Mouse (Mus musculus): ENCODE data around the gene Smurf2. TPM values are rescaled to one million over a fixed set of nuclear protein-coding genes. Genes with fewer than 3 reads are reported as not detected.

Smurf2 gene
- polyA plus RNA-seq, 1 experiment from 2014 or later = 4.8 TPM

DNA sequence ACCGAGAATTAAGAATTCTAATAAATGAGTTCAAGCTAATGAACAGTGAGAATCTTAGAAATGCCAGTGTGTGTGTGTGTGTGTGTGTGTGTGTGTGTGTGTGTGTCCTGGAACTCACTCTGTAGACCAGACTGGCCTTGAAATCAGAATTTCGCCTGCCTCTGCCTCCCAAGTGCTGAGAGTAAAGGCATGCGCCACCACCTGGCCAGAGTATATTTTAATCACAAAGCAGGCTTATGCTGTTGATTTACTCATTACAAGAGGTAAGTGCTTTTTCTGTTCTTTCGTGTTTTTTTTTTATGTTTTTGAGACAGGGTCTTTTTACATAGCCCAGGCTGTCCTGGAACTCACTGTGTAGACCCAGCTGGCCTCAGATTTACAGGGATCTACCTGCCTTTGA, 126.7 kb downstream of the Smurf2 start:
- DNase-seq = no peak
- ATAC-seq = no peak
- H3K9me3 ChIP-seq (ENCODE audit: low read length) = no peaks in the 10 kb centered on the region
- no peak overlapping the region for H3K27ac ChIP-seq (ENCODE audit: low read depth)
- no peak overlapping the region for H3K4me2 ChIP-seq (ENCODE audit: low read depth, low read length)
- TF ChIP-seq EP300 (IDR thresholded peaks at IDR 0.05; ENCODE audit: low read depth) = no peak
- peak; percentile 51 for TF ChIP-seq CTCF (IDR thresholded peaks at IDR 0.05; ENCODE audit: low read depth)
- 77% methylated on average over 4 of the region's 4 CpGs for WGBS (ENCODE audit: insufficient replicate concordance)
- H3K36me3 ChIP-seq (replicated peaks; ENCODE audit: insufficient read depth, low read length) = peaks cover 26% of the 10 kb centered on the region
- H3K9ac ChIP-seq (replicated peaks) = no peak overlapping the region
- no peak overlapping the region for H3K4me3 ChIP-seq (ENCODE audit: low read depth, low read length)
- H3K4me1 ChIP-seq (ENCODE audit: insufficient read depth) = peaks cover 9% of the 10 kb centered on the region
- H3K27me3 ChIP-seq (ENCODE audit: insufficient read depth, low read length) = no peaks in the 10 kb centered on the region

DNA sequence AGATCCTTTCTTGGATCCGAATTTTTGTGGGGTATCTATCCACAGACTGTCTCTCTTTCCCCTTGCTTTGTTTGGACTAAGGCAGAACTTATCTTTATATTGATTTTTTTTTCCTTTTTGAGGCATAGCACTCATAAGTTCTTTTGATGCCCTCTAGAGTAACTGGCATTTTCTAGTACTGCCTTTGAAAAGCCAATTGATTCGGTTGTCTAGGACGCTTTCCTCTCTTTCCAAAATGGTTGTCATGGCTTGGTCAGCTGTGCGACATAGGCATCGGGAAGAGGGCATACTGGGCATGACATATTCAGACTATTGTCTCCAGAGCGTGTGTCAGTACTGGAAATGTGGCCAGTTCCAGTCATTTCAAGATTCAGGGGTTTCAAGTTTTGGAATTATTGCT, 130.9 kb downstream of the Smurf2 start:
- Histone ChIP-seq H3K9me3 (ENCODE audit: low read length) (no peaks in the 10 kb centered on the region), H3K27ac (ENCODE audit: low read depth) (peak overlapping the region; percentile 100), H3K36me3 (replicated peaks; ENCODE audit: insufficient read depth, low read length) (peaks cover 31% of the 10 kb centered on the region), H3K4me1 (ENCODE audit: insufficient read depth) (peaks cover 21% of the 10 kb centered on the region), H3K9ac (replicated peaks) (peak overlapping the region; percentile 99), H3K27me3 (ENCODE audit: insufficient read depth, low read length) (no peaks in the 10 kb centered on the region), H3K4me3 (ENCODE audit: low read depth, low read length) (peak overlapping the region; percentile 93), H3K4me2 (ENCODE audit: low read depth, low read length) (peak overlapping the region; percentile 89)
- ATAC-seq = no peak
- WGBS (ENCODE audit: insufficient replicate concordance) = 0% methylated on average over 6 of the region's 6 CpGs
- TF ChIP-seq EP300 (IDR thresholded peaks at IDR 0.05; ENCODE audit: low read depth) (no peak), CTCF (IDR thresholded peaks at IDR 0.05; ENCODE audit: low read depth) (no peak)
- DNase-seq = no peak

DNA sequence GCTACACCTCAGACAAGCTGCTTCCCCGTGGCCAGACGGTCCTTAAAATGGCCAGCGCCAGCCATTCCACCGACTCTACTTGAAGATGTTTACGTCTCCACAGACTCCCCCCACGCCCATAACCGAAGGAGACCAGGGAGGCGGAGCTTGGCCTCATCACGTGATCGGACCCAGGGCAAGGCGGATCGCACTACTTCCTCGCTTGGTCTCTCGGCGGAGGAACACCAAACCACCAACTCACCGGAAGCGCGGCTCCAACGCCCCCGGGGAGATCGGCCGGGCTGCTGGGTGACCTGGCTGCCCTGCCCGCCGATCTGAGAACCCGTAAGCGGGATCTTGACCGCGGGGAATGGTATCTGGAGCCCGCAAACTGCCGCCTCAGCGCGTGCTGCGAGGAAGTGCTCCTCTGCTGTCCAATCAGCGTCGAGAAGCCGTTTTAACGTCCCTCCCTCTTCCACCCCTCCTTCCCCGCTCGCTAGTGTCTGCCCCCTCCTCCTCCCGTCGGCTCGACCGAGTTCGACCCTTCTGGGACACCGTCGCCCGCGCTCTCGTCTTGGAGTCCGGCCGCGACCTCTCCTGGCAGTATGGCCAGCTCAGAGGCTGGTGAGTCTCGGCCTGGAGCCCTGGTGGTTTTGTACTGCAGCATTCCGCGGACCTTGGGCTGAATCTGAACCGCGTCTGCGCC, 131.6 kb downstream of the Smurf2 start, which contains the start of the genes Ddx5 and Cep95:
Gene Ddx5, minus strand, starts transcription at position 411 of the 685 bp plus-strand sequence.
Gene Cep95, plus strand, starts transcription at position 478 of the 685 bp plus-strand sequence.
- TF ChIP-seq EP300 (IDR thresholded peaks at IDR 0.05; ENCODE audit: low read depth) = peak; percentile 48
- peak; percentile 58 for TF ChIP-seq CTCF (IDR thresholded peaks at IDR 0.05; ENCODE audit: low read depth)
- WGBS (ENCODE audit: insufficient replicate concordance) = under 1% methylated on average over 58 of the region's 58 CpGs
- peak within 1 kb of the TSS; percentile 89 for H3K4me2 ChIP-seq (ENCODE audit: low read depth, low read length)
- H3K36me3 ChIP-seq (replicated peaks; ENCODE audit: insufficient read depth, low read length) = peaks cover 33% of the 10 kb centered on the region
- H3K4me1 ChIP-seq (ENCODE audit: insufficient read depth) = peaks cover 21% of the 10 kb centered on the region
- no peaks in the 10 kb centered on the region for H3K27me3 ChIP-seq (ENCODE audit: insufficient read depth, low read length)
- peak within 1 kb of the TSS; percentile 100 for H3K27ac ChIP-seq (ENCODE audit: low read depth)
- peak within 1 kb of the TSS; percentile 99 for H3K9ac ChIP-seq (replicated peaks)
- peak within 1 kb of the TSS; percentile 93 for H3K4me3 ChIP-seq (ENCODE audit: low read depth, low read length)
- DNase-seq (peak; percentile 98), ATAC-seq (peak; percentile 83)
- no peaks in the 10 kb centered on the region for H3K9me3 ChIP-seq (ENCODE audit: low read length)

DNA sequence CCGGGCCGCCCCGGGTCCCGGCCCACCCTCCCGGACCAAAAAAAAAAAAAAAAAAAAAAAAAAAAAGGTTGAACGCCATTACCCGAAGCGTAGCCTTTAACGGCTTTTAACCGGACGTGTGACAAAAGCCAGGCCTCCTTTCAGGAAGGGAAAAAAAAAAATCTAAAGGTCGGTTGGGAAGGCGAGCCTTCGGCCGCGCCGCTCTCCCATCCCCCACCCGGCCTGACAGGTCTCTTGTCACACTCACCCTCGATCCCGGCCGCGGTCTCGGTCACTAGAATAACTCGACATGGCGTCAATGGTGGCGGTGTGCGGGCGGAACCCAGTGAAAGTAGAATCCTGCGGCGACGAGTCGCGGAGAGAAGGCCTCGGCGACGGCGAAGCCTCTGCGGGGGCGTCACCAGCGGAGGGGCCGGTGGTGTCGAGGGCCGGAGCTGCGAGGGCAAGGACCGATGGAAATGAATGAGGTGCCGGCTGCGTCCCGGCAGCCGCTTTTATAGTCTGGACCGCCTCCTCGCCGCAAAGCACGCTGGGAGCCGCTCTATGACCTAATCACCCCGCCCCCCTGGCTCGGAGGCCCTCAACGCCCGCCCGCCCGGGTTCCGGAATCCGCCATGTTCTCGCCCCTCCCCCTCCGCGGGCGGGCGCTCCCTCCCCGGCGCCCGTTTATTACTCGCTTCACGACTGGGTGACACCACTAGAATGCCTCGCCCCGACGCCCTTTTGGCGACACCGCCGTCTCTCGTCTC, 132.3 kb downstream of the Smurf2 start:
- DNase-seq (peak; percentile 100), ATAC-seq (peak; percentile 83)
- H3K27ac ChIP-seq (ENCODE audit: low read depth) = peak overlapping the region; percentile 100
- H3K36me3 ChIP-seq (replicated peaks; ENCODE audit: insufficient read depth, low read length) = peaks cover 40% of the 10 kb centered on the region
- no peaks in the 10 kb centered on the region for H3K9me3 ChIP-seq (ENCODE audit: low read length)
- H3K27me3 ChIP-seq (ENCODE audit: insufficient read depth, low read length) = no peaks in the 10 kb centered on the region
- H3K4me1 ChIP-seq (ENCODE audit: insufficient read depth) = peaks cover 21% of the 10 kb centered on the region
- TF ChIP-seq CTCF (IDR thresholded peaks at IDR 0.05; ENCODE audit: low read depth) = no peak
- H3K9ac ChIP-seq (replicated peaks) = peak overlapping the region; percentile 99
- H3K4me3 ChIP-seq (ENCODE audit: low read depth, low read length) = peak overlapping the region; percentile 93
- peak overlapping the region; percentile 89 for H3K4me2 ChIP-seq (ENCODE audit: low read depth, low read length)
- WGBS (ENCODE audit: insufficient replicate concordance) = under 1% methylated on average over 62 of the region's 79 CpGs

DNA sequence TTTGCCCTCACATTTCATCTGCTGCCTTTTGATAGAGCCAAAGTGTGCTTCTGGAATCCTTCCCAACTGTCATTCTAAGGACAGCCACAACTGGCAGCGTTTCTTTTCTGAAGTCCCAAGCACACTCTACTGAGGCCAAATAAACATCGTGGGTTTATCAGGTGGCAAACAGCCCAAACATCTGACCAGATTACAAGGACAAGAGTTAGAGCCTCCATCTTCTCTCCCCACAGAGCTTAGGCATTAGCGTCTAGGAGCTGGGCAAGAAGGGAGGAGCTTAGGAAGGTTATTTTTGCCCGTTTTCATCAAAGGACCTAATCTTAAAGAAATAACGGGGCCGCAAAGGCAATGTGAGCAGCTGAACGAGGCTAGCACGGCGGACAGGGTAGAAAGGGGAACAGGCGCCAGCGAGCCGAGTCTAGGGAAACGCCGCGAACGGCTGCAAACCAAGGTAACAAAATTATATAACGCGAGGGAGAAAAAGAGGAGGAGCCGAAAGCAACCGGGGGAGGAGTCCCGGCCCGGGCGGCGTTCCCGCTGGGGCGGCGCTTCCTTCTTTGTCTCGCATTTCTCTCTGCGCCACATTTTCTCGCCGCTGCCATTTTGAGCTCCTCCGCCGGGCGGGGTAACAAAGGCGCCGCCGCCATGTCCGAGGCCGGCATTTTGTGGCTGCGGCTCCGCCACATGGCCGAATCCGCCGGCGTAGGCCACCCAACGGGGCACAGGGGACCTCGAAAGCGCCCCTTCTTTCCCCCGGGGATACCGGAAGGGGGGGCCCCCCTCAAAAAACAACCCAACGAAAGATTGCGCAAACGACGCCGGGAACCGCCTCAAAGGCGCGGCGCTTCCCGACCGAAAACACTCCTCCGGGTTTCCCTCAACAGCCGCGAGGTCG, 133.1 kb downstream of the Smurf2 start:
- Histone ChIP-seq H3K9ac (replicated peaks) (peak overlapping the region; percentile 99), H3K27ac (ENCODE audit: low read depth) (peak overlapping the region; percentile 100), H3K4me2 (ENCODE audit: low read depth, low read length) (peak overlapping the region; percentile 79), H3K9me3 (ENCODE audit: low read length) (no peaks in the 10 kb centered on the region), H3K36me3 (replicated peaks; ENCODE audit: insufficient read depth, low read length) (peaks cover 48% of the 10 kb centered on the region), H3K4me3 (ENCODE audit: low read depth, low read length) (peak overlapping the region; percentile 93), H3K4me1 (ENCODE audit: insufficient read depth) (peaks cover 21% of the 10 kb centered on the region), H3K27me3 (ENCODE audit: insufficient read depth, low read length) (no peaks in the 10 kb centered on the region)
- peak; percentile 28 for ATAC-seq
- peak; percentile 94 for DNase-seq
- TF ChIP-seq CTCF (IDR thresholded peaks at IDR 0.05; ENCODE audit: low read depth) = no peak
- no peak for TF ChIP-seq EP300 (IDR thresholded peaks at IDR 0.05; ENCODE audit: low read depth)
- WGBS (ENCODE audit: insufficient replicate concordance) = 0% methylated on average over 65 of the region's 65 CpGs
